Mouse (Mus musculus) C3H10T1/2 (cell line): ENCODE measurements around the gene Fgf22. TPM values are rescaled to one million over a fixed set of nuclear protein-coding genes. Genes with fewer than 3 reads are reported as not detected.

Experiments
- polyA plus RNA-seq, 2 experiments: library from polyadenylated mRNA; unstranded; fragments of >200 nt; fragmentation: generic; extraction: Trizol; gene quantifications; one replicate each; pipeline ENCODE4 v1.2.1; 2012; ENCODE audit warnings: missing spikeins in 2 of 2

The Fgf22 gene
- under 1 TPM; 0.05 to 0.19 TPM for polyA plus RNA-seq

DNA sequence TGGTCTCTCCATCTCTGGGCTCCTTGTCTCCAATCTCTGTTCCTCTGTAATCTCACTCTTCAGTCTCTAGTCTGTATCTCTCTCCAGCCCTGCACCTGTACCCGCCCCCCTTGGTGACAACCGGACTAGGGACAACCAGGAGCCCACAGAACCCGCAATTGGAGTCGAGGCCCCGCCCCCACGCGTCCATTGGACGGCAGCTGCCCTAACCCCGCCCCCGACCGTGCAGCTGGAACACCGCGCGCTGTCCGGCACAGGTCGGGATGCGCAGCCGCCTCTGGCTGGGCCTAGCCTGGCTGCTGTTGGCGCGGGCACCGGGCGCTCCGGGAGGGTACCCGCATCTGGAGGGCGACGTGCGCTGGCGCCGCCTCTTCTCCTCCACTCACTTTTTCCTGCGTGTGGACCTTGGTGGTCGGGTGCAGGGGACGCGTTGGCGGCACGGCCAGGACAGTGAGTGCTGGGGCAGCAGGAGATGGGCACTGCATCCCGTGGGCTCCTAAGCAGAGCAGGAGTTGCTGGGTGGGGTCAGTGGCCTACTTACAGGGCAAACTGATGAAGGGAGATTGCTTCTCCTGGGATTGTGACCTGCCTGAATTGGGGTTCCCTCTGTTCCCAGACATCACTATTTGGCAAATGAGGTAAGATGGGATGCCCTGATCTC lies at the start of gene Fgf22:
Gene Fgf22, plus strand, starts transcription at position 221 of the 661 bp plus-strand sequence.

GRCm38 (mm10) chr10:79716254-79716987 lies 38.5 kb upstream of the Fgf22 start, which contains the start of gene Hcn2:
Hcn2 (plus strand) TSS chr10:79716634.

DNA sequence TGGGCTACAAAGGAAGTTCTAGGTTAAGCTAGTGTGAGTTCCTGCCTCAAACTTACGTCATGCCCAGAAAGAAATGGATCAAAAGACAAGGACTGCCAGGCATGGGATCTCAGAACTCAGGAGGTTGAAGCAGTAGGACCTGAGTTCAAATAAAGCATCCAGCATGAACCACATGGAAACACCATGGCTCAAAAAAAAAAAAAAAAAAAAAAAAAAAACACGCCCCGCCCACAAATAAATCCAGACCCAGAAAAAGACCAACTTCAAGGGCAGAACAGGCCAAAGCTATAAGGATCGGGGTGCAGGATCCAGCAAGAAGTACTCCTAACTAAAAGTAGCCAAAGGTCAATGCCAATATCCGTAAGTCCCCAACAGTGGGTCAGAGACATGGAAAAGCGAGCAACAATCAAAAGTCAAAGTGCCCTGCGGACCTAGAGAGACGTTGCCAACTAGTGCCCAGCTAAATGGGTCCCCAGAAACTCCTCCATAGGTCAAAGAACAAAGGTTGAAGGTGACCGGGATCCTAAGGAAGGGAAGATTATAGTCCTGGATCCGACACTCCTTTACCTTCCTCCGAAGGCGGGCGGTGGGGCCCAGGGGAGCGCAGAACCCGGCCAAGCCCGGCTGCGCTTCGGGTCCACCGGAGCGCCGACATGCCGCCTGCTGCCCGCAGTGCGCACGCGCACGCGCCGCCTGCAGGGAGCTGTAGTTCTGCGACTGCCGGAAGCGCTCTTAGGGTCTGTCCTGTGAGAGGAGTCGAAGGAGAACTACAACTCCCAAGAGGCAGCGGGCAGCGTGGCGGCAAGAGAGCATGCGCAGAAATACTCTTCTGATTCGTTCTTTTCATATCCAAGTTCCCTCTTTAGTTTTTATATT lies 8.7 kb upstream of the Fgf22 start, which contains the start of gene Polrmt:
Gene Polrmt, minus strand, starts transcription at position 684 of the 876 bp plus-strand sequence.

DNA sequence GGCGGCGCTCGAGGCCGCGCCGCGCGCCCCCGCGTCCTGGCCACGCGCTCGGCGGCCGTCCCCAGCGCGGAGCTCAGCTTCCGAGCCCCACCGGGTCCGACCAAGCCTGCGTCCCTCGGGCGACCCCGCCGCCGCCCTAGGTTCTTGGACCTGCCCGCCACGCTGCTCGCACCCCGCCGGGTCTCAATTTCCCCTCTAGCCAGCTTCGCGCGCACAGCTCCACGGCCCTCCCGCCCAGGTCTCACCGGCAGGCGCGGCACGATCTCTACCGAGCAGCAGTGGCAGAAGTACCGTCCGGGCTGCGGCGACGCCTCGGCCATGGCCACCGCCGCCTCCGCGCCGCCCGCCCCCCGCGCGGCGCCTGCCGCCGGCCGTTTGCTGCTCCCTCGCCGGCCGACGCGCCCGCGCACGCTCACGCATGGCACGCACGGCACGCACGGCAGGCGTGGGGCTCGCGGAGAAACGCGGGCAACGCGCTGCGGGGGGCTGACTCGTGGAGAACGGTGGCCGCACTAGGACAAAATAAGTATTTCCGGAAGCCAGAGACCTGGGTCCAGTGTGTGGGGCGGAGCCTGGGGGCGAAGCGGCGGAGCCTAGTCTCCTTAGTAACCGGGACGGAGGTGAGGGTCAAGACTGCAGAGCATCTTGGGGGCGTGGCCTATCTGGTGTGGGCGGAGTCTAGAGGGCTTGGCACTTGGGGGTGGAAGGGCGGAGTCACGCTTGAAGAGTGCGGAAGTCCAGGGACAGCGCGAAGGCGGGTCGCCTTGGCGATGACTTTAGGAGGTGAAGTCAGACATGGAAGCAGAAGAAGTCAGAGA lies 11.8 kb downstream of the Fgf22 start, which contains the start of gene Rnf126:
Gene Rnf126, minus strand, starts transcription at position 445 of the 818 bp plus-strand sequence.

DNA sequence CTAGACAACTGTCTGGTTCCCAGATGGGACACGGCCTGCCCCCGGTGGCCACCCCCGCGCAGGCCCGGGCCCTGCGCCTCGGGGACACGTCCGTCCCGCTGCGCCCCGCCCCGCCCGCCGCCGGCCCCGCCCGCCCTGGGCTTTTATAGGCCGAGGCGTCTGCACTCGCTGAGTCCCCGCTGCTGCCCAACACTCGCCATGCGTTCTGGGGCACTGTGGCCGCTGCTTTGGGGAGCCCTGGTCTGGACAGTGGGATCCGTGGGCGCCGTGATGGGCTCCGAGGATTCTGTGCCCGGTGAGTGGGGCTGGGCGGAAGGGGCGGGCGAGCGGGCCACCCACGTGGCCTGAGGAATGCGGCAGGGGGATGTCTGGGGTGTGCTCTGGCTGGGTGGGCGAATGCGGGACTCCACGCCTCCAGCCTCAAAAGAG lies 22.2 kb downstream of the Fgf22 start, which contains the start of gene Fstl3:
Gene Fstl3, plus strand, starts transcription at position 170 of the 429 bp plus-strand sequence.

GRCm38 (mm10) chr10:79790861-79791260 lies 36.0 kb downstream of the Fgf22 start, which contains the start of gene Prss57:
Prss57 (minus strand) TSS chr10:79790961.

DNA sequence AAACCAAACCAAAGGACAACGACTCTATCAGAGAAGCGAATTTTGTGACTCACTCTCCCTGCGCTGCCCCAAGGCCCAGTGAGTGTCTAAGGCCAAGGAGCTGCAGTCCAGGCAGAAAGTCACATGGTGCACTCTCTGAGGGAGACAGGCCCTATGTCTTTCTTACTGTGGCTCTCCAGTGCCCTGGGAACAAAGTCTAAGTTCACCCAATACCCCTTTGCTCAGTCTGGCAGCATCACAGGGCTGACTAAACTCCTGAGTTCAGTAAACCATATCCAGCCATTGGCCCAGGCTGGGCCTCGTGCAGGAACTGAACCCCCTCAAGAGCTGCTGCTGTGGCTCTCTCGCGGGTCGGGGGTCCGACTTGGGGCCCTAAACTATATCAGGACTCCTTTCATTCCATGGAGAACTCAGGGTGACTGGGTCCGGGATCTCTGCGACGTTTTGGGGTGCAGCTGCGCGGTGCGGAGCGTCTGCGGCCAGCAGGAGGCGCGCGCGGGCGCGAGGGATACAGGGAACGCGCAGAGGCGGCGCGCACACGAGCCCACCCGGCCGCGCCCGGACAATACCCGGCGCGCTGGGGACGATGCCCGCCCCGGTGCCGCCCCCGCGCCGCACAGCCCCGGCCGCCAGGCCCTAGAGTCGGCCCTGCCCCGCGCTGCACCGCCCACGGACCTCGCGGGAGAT lies 38.3 kb downstream of the Fgf22 start, which contains the start of gene Palm:
Gene Palm, plus strand, starts transcription at position 522 of the 687 bp plus-strand sequence.

Other genes starting within 250 kb of the Fgf22 start
- gene Plpp2, start 221.3 kb upstream of the Fgf22 start, polyA plus RNA-seq, result 100 to 1,000 TPM; 138 to 392 TPM
- gene Mier2, start 199.9 kb upstream of the Fgf22 start, polyA plus RNA-seq, result 10 to 100 TPM; 13.3 to 35.6 TPM
- under 1 TPM in 1 of 2 experiments, not detected in 1; 0.04 TPM for gene Theg, start 167.7 kb upstream of the Fgf22 start, polyA plus RNA-seq
- under 1 TPM; 0.37 to 0.70 TPM for gene C2cd4c, start 141.1 kb upstream of the Fgf22 start, polyA plus RNA-seq
- 1 to 10 TPM; 4.1 to 7.6 TPM for gene Shc2, start 117.2 kb upstream of the Fgf22 start, polyA plus RNA-seq
- under 1 TPM; 0.02 to 0.12 TPM for gene Odf3l2, start 109.3 kb upstream of the Fgf22 start, polyA plus RNA-seq
- under 1 TPM in 1 of 2 experiments, not detected in 1; 0.15 TPM for gene Madcam1, start 90.5 kb upstream of the Fgf22 start, polyA plus RNA-seq
- gene Tpgs1, start 85.7 kb upstream of the Fgf22 start, polyA plus RNA-seq, result 100 to 1,000 TPM; 144 to 166 TPM
- gene Cdc34, start 72.9 kb upstream of the Fgf22 start, polyA plus RNA-seq, result 100 to 1,000 TPM in 1 of 2 experiments, 10 to 100 TPM in 1; 90.7 to 532 TPM
- 1 to 10 TPM in 1 of 2 experiments, under 1 TPM in 1; 0.26 to 1.4 TPM for gene Gzmm, start 66.1 kb upstream of the Fgf22 start, polyA plus RNA-seq
- gene Bsg, start 50.6 kb upstream of the Fgf22 start, polyA plus RNA-seq, result 1,000 to 10,000 TPM in 1 of 2 experiments, 100 to 1,000 TPM in 1; 956 to 1,508 TPM
- gene Hcn2, start 38.4 kb upstream of the Fgf22 start, polyA plus RNA-seq, result 1 to 10 TPM; 2.8 to 4.9 TPM
- gene Polrmt, start 8.5 kb upstream of the Fgf22 start, polyA plus RNA-seq, result 10 to 100 TPM; 66.4 to 68.7 TPM
- 100 to 1,000 TPM in 1 of 2 experiments, 10 to 100 TPM in 1; 81.0 to 105 TPM for gene Rnf126, start 11.9 kb downstream of the Fgf22 start, polyA plus RNA-seq
- 1 to 10 TPM; 4.7 to 6.0 TPM for gene Fstl3, start 22.2 kb downstream of the Fgf22 start, polyA plus RNA-seq
- under 1 TPM; 0.07 to 0.27 TPM for gene Prss57, start 35.9 kb downstream of the Fgf22 start, polyA plus RNA-seq
- gene Palm, start 38.5 kb downstream of the Fgf22 start, polyA plus RNA-seq, result 100 to 1,000 TPM in 1 of 2 experiments, 10 to 100 TPM in 1; 79.5 to 140 TPM
- gene Misp, start 65.9 kb downstream of the Fgf22 start, polyA plus RNA-seq, result under 1 TPM; 0.04 to 0.12 TPM
- 100 to 1,000 TPM; 188 to 194 TPM for gene Ptbp1, start 99.4 kb downstream of the Fgf22 start, polyA plus RNA-seq
- gene Prtn3, start 119.4 kb downstream of the Fgf22 start, polyA plus RNA-seq, result 1 to 10 TPM in 1 of 2 experiments, not detected in 1; 2.4 TPM
- 1 to 10 TPM in 1 of 2 experiments, under 1 TPM in 1; 0.34 to 8.2 TPM for gene Plppr3, start 119.6 kb downstream of the Fgf22 start, polyA plus RNA-seq
- gene Elane, start 131.2 kb downstream of the Fgf22 start, polyA plus RNA-seq, result under 1 TPM in 1 of 2 experiments, not detected in 1; 0.06 TPM
- gene Cfd, start 135.8 kb downstream of the Fgf22 start, polyA plus RNA-seq, result under 1 TPM in 1 of 2 experiments, not detected in 1; 0.05 TPM
- gene Med16, start 153.8 kb downstream of the Fgf22 start, polyA plus RNA-seq, result 10 to 100 TPM; 43.2 to 83.7 TPM
- not detected for gene Gm26602, start 155.8 kb downstream of the Fgf22 start, polyA plus RNA-seq
- 1 to 10 TPM in 1 of 2 experiments, under 1 TPM in 1; 0.13 to 3.3 TPM for gene Kiss1r, start 161.9 kb downstream of the Fgf22 start, polyA plus RNA-seq
- gene R3hdm4, start 166.1 kb downstream of the Fgf22 start, polyA plus RNA-seq, result 100 to 1,000 TPM in 1 of 2 experiments, 10 to 100 TPM in 1; 61.0 to 121 TPM
- under 1 TPM; 0.29 to 0.85 TPM for gene Arid3a, start 172.0 kb downstream of the Fgf22 start, polyA plus RNA-seq
- 100 to 1,000 TPM in 1 of 2 experiments, 10 to 100 TPM in 1; 29.0 to 130 TPM for gene Wdr18, start 205.1 kb downstream of the Fgf22 start, polyA plus RNA-seq
- under 1 TPM; 0.12 to 0.79 TPM for gene Grin3b, start 215.6 kb downstream of the Fgf22 start, polyA plus RNA-seq
- 100 to 1,000 TPM; 105 to 141 TPM for gene Tmem259, start 229.3 kb downstream of the Fgf22 start, polyA plus RNA-seq
- 100 to 1,000 TPM; 426 to 430 TPM for gene Cnn2, start 233.5 kb downstream of the Fgf22 start, polyA plus RNA-seq
- 1 to 10 TPM; 3.5 to 8.4 TPM for gene Abca7, start 241.4 kb downstream of the Fgf22 start, polyA plus RNA-seq